Mouse (Mus musculus) ovary, adult 2 months (tissue): ENCODE results near the gene Ppp1r12c. TPM values are rescaled to one million over a fixed set of nuclear protein-coding genes. Genes with fewer than 3 reads are reported as not detected.

Source experiments
- polyA plus RNA-seq: library from polyadenylated mRNA; depleted of rRNA; stranded (reverse); fragments of >200 nt; gene quantifications from 2 replicates; pipeline ENCODE4 v1.2.3, GENCODE M21; 2012; rRNA removed

Gene Ppp1r12c
- polyA plus RNA-seq: 96.9 and 134 TPM in 2 replicates

GRCm38 (mm10) chr7:4501558-4502397 is at the start of gene Ppp1r12c:
TSS of gene Ppp1r12c (minus strand) at chr7:4501680.

GRCm38 (mm10) chr7:4547221-4547641 is 45.8 kb upstream of the Ppp1r12c start, which contains the start of gene Syt5:
TSS of gene Syt5 (minus strand) at chr7:4547541.

GRCm38 (mm10) chr7:4532005-4532729 is 30.7 kb upstream of the Ppp1r12c start, which contains the start of gene Dnaaf3:
TSS of gene Dnaaf3 (minus strand) at chr7:4532453.

DNA sequence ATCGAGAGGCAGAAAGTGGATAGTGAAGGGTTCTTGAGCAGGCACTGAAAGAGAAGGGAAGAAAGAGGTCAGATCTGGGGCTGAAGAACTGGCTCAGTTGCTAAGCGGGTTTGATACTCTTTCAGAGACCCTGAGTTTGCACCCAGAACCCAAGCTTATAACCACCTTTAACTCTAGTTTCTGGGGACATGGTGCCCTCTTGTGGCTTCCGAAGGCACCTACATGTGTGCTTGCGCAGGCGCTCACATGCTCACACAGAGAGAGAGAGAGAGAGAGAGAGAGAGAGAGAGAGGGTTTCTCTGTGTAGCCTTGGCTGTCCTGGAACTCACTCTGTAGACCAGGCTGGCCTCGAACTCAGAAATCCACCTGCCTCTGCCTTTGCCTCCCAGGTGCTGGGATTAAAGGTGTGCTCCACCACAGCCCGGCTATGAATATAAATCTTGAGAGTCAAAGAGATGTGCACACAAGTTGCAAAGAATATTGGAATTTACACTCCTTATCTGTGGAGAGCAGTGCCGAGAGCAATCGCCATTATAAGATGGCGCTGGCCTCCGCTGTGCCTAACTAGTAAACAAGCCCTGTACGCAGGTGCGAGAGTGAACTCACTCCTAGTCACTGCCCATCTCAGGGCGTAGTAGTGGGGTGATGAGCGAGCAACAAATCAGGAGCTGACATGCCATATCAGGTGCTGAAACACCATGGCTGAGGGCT is 22.9 kb upstream of the Ppp1r12c start, which contains the start of gene Tnni3:
Gene Tnni3, minus strand, starts transcription at position 18 of the 711 bp plus-strand sequence.

DNA sequence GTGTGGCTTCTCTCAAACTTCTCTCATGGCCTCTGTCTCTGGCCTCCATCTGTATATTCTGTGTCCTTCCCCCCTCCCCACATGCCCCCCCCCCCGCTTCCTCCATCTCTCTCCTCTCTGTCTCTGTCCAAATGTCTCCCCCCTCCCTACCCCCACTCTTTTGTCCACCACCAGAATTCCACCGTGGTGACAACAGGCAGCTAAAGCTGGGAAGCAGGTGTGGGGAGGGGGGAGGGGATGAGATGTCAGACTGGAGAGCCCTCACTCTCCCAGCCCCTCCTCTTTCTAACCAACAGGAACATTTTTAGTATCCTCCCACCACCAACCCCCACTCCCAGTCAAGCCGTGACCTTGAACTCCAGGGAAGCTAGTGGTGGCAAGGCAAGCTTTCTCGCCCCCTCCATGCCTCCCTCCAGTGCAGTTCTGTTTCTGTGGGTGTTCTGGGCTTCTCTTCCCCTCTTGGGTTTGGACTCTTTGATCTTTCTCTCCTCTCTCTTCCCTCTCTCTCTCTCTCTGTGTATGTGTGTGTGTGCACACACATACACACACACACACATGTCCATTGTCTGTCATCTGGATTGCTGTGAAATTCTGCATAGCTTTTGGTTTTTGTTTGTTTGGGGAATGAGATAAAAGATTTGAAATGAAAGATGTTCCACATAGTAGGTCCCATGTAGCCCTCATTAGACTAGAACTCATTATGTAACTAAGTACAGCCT is 15.0 kb upstream of the Ppp1r12c start, which contains the start of gene Tnnt1:
Gene Tnnt1, minus strand, starts transcription at position 51 of the 719 bp plus-strand sequence.

DNA sequence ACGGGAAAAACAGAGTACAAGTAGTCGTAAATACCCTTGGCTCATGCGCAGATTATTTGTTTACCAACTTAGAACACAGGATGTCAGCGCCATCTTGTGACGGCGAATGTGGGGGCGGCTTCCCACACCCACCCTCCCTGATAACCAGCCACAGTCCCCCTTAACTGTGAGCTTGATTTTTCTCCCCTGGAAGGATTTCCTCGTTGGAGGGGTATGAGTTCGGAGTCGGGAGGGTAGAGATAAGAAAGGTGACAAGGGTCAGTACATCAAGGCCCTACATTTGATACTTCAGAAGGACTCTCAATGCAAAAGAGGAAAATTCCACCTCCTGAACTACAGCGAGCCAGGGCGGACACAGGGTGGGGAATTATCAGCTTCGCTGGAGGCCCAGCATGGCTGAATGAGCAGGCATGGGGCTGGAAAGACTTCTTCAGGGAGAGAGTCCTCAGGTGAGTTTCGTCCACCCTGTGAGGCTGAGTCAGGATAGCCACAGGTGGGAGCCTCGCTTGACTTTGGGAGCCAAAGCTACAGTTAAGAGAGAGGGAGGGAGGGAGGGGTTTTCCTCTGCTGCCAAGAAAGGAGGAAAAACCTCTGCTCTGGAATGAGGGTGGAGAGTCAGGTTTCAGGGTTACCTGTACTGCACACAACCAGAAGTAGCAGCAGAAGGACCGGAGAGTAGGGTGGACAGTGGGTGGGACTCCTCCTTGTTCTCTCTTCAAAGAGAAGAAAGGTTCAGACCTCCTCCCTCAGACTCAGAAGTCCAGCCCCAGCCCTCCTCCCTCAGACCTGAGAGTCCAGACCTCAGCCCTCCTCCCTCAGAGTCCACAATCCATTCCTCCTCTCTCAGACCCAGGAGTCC is 40.7 kb downstream of the Ppp1r12c start, which contains the start of gene Eps8l1:
Gene Eps8l1, plus strand, starts transcription at position 99 of the 859 bp plus-strand sequence.

DNA sequence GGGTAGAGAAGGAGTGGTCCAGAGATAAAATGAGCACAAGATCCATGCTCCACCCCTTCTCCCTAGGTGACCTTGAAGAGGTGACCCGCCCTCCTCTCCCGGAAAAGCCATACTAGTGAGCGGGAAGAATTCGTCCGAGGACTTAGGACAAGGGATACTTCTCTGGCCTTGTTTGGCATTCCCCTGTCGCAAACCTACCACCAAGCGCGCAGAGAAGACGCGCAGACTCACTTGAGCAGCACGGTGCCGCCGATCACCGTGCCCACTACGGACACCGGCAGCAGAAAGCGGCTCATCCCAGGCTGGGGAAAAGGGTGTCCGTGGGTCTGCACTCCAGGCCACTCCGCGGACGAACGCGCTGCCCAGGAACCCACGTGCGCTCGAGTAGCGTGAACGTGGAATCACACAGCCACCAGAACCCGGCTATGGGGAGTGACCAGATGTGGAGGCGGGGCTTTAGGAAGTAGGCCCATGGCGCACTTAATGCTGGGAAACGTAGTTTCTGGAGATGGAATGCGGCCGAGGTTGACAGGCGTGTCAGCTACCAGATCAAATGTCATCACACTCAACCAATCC is 56.2 kb downstream of the Ppp1r12c start, which contains the start of gene Rdh13:
Gene Rdh13, minus strand, starts transcription at position 434 of the 576 bp plus-strand sequence.

Other genes starting within 250 kb of the Ppp1r12c start
- 0.20 and 0.32 TPM in 2 replicates for gene Ncr1, start 164.0 kb downstream of the Ppp1r12c start, polyA plus RNA-seq
- gene Gp6, start 103.9 kb downstream of the Ppp1r12c start, polyA plus RNA-seq: not detected in 2 replicates
- gene Rdh13, start 56.0 kb downstream of the Ppp1r12c start, polyA plus RNA-seq: 18.7 and 19.6 TPM in 2 replicates
- gene Eps8l1, start 41.0 kb downstream of the Ppp1r12c start, polyA plus RNA-seq: 8.2 and 11.3 TPM in 2 replicates
- 1.5 and 2.1 TPM in 2 replicates for gene Tnnt1, start 14.7 kb upstream of the Ppp1r12c start, polyA plus RNA-seq
- 215 and 244 TPM in 2 replicates for gene Tnni3, start 22.5 kb upstream of the Ppp1r12c start, polyA plus RNA-seq
- 13.4 and 14.9 TPM in 2 replicates for gene Dnaaf3, start 30.8 kb upstream of the Ppp1r12c start, polyA plus RNA-seq
- 6.4 and 7.0 TPM in 2 replicates for gene Syt5, start 45.9 kb upstream of the Ppp1r12c start, polyA plus RNA-seq
- gene Ptprh, start 102.4 kb upstream of the Ppp1r12c start, polyA plus RNA-seq: 0.18 and 0.23 TPM in 2 replicates
- 14.0 and 15.4 TPM in 2 replicates for gene Tmem86b, start 129.7 kb upstream of the Ppp1r12c start, polyA plus RNA-seq
- gene Ppp6r1, start 157.3 kb upstream of the Ppp1r12c start, polyA plus RNA-seq: 124 and 125 TPM in 2 replicates
- 85.5 and 91.1 TPM in 2 replicates for gene Hspbp1, start 183.4 kb upstream of the Ppp1r12c start, polyA plus RNA-seq
- 12.9 and 13.8 TPM in 2 replicates for gene Brsk1, start 188.9 kb upstream of the Ppp1r12c start, polyA plus RNA-seq
- gene Tmem150b, start 223.6 kb upstream of the Ppp1r12c start, polyA plus RNA-seq: 0.82 and 0.95 TPM in 2 replicates
- gene Kmt5c, start 238.4 kb upstream of the Ppp1r12c start, polyA plus RNA-seq: 189 and 218 TPM in 2 replicates